Mouse (Mus musculus): ENCODE measurements around the gene Grb14.

DNA sequence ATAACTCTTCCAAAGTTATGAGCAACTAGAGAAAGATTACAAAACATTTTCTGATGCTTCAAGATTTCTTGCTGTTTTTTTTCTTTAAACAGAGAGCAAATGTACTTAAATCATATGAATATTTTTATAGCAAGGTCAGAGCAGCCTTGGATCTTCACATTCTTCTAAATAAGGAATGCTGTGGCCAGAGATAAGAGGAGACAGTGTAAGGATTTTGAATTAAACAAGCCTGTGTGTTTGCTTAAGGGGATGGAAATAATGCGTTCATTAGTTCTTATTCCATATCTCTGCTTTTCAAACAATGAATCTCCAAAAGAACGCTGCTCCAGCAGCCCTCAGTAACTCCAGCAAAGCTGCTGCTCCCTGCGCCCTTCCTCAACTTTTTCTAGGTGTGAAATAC lies 63.4 kb downstream of the Grb14 start:
- no peak for TF ChIP-seq POLR2A (IDR thresholded peaks at IDR 0.05; ENCODE audit: borderline replicate concordance, extremely low read depth, insufficient read depth, insufficient read length, poor library complexity, severe bottlenecking)
- no peak for TF ChIP-seq CTCF (IDR thresholded peaks at IDR 0.05; ENCODE audit: borderline replicate concordance, extremely low read depth, insufficient read depth, insufficient read length)
